Comparison of ENCODE assay signal across 21 mouse cellular contexts in the genomic region with DNA sequence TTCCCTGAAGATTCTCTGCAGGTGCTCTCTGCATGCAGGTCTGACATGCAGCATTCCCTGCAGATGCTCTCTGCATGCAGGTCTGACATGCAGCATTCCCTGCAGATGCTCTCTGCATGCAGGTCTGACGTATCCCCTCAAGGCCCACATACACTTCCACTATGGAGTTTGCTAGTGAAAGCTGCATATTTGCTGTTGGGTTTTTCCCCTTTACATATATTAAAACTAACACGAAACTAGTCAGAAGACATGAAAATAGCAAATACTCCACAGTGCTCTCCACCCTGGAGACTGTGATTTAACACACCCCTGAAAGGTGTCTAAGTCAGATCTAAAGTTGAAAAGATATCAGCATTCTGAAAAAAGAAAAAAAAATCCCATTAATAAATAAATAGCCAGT. TPM values are rescaled to one million over a fixed set of nuclear protein-coding genes. Genes with fewer than 3 reads are reported as not detected.
DNase-seq lines count a peak whose midpoint lies in the region; ATAC-seq lines count a peak whose summit lies in the region.
"Had no signal": no experiment of that assay in that cellular context is flagged by ENCODE, and none has a peak within 500 bp of the region (broad histone marks: within the 10 kb centered on the region; RNA-seq: fewer than 3 reads in every experiment).

No protein-coding gene starts in this region.

- H3K4me3 ChIP-seq in forebrain, embryonic 13.5 days: no peak overlapping the region
- H3K4me3 ChIP-seq in forebrain, embryonic 10.5 days: no peak overlapping the region
- no peak overlapping the region for H3K4me3 ChIP-seq in limb, embryonic 13.5 days
- H3K4me3 ChIP-seq in limb, embryonic 10.5 days: no peak overlapping the region
- no peak overlapping the region for H3K4me3 ChIP-seq in neural tube, embryonic 12.5 days
- H3K4me3 ChIP-seq: embryonic facial prominence, embryonic 13.5 days; gastrocnemius, adult 2 months; heart, embryonic 13.5 days had no signal

- no peak for ATAC-seq in forebrain, embryonic 13.5 days
- no peak for ATAC-seq in limb, embryonic 13.5 days (ENCODE audit: low FRiP score, low read depth)
- ATAC-seq in neural tube, embryonic 12.5 days (ENCODE audit: low FRiP score, low read depth): no peak
- ATAC-seq: forebrain, embryonic 14.5 days; hindbrain, postnatal 0 days; Patski had no signal

- no peak overlapping the region for H3K9ac ChIP-seq in forebrain, embryonic 13.5 days
- 0 out of 2 replicates have a peak overlapping the region, but pooled peaks have one; percentile 13 for H3K9ac ChIP-seq in limb, embryonic 13.5 days
- no peak overlapping the region for H3K9ac ChIP-seq in neural tube, embryonic 12.5 days
- H3K9ac ChIP-seq: embryonic facial prominence, embryonic 13.5 days; heart, embryonic 13.5 days had no signal

- DNase-seq in forebrain, embryonic 10.5 days (ENCODE audit: extremely low spot score, low spot score): no peak
- no peak for DNase-seq in limb, embryonic 10.5 days (ENCODE audit: low spot score)
- no peak for DNase-seq in neural tube, embryonic 10.5 days (ENCODE audit: extremely low spot score, low spot score)
- DNase-seq in retina, embryonic 14.5 days (ENCODE audit: low spot score): no peak
- no peak for DNase-seq in layer of hippocampus, adult 9-11 months
- DNase-seq: adrenal gland, adult 2 months; adrenal gland, postnatal 25 days; cerebellum, adult 18-20 months; cerebellum, adult 9-11 months; cerebellum, postnatal 36 days; gastrocnemius, adult 2 months; gastrocnemius, postnatal 25 days; heart, postnatal 36 days had no signal

- 76% methylated on average over 2 of the region's 2 CpGs for WGBS in forebrain, embryonic 13.5 days
- whole genome bisulfite sequencing in forebrain, embryonic 10.5 days: 87% methylated on average over 2 of the region's 2 CpGs
- WGBS in limb, embryonic 13.5 days: 73% methylated on average over 2 of the region's 2 CpGs
- 91% methylated on average over 2 of the region's 2 CpGs for WGBS in limb, embryonic 10.5 days
- WGBS in neural tube, embryonic 12.5 days: 76% methylated on average over 2 of the region's 2 CpGs

- 0 out of 2 replicates have a peak overlapping the region, but pooled peaks have one; percentile 11 for H3K4me2 ChIP-seq in forebrain, embryonic 13.5 days
- peak overlapping the region; percentile 7; the same call in 1 of the 2 replicates for H3K4me2 ChIP-seq in limb, embryonic 13.5 days (replicated peaks)
- peak overlapping the region; percentile 28 for H3K4me2 ChIP-seq in neural tube, embryonic 12.5 days (replicated peaks)
- H3K4me2 ChIP-seq: heart, embryonic 13.5 days had no signal

- no peak overlapping the region for H3K27ac ChIP-seq in forebrain, embryonic 13.5 days
- no peak overlapping the region for H3K27ac ChIP-seq in forebrain, embryonic 10.5 days
- H3K27ac ChIP-seq in limb, embryonic 13.5 days: no peak overlapping the region
- no peak overlapping the region for H3K27ac ChIP-seq in limb, embryonic 10.5 days
- H3K27ac ChIP-seq in neural tube, embryonic 12.5 days: no peak overlapping the region
- H3K27ac ChIP-seq: embryonic facial prominence, embryonic 13.5 days; gastrocnemius, adult 2 months; heart, embryonic 13.5 days; hindbrain, postnatal 0 days had no signal

- H3K27me3 ChIP-seq in forebrain, embryonic 13.5 days: no peaks in the 10 kb centered on the region
- H3K27me3 ChIP-seq in forebrain, embryonic 10.5 days (ENCODE audit: poor library complexity, severe bottlenecking): 0 out of 2 replicates have a peak, but pooled peaks cover 3% of the 10 kb centered on the region
- H3K27me3 ChIP-seq in limb, embryonic 13.5 days: no peaks in the 10 kb centered on the region
- H3K27me3 ChIP-seq in limb, embryonic 10.5 days (ENCODE audit: low read depth, poor library complexity, severe bottlenecking): no peaks in the 10 kb centered on the region
- H3K27me3 ChIP-seq in neural tube, embryonic 12.5 days (replicated peaks): no peaks in the 10 kb centered on the region
- H3K27me3 ChIP-seq: embryonic facial prominence, embryonic 13.5 days; heart, embryonic 13.5 days; Patski had no signal

- H3K9me3 ChIP-seq in forebrain, embryonic 13.5 days (replicated peaks): no peaks in the 10 kb centered on the region
- H3K9me3 ChIP-seq in forebrain, embryonic 10.5 days: no peaks in the 10 kb centered on the region
- H3K9me3 ChIP-seq in limb, embryonic 13.5 days: no peaks in the 10 kb centered on the region
- no peaks in the 10 kb centered on the region for H3K9me3 ChIP-seq in limb, embryonic 10.5 days (replicated peaks)
- no peaks in the 10 kb centered on the region for H3K9me3 ChIP-seq in neural tube, embryonic 12.5 days
- H3K9me3 ChIP-seq: embryonic facial prominence, embryonic 13.5 days; heart, embryonic 13.5 days had no signal

- peaks cover 34% of the 10 kb centered on the region for H3K4me1 ChIP-seq in forebrain, embryonic 13.5 days
- peaks cover 30% of the 10 kb centered on the region for H3K4me1 ChIP-seq in forebrain, embryonic 10.5 days
- peaks cover 39% of the 10 kb centered on the region for H3K4me1 ChIP-seq in limb, embryonic 13.5 days
- peaks cover 15% of the 10 kb centered on the region for H3K4me1 ChIP-seq in limb, embryonic 10.5 days
- H3K4me1 ChIP-seq in neural tube, embryonic 12.5 days: peaks cover 21% of the 10 kb centered on the region

- 0 out of 2 replicates have a peak, but pooled peaks cover 1% of the 10 kb centered on the region for H3K36me3 ChIP-seq in forebrain, embryonic 13.5 days (ENCODE audit: poor library complexity, severe bottlenecking)
- H3K36me3 ChIP-seq in forebrain, embryonic 10.5 days (replicated peaks): peaks cover 9% of the 10 kb centered on the region; the same call in 1 of the 2 replicates
- no peaks in the 10 kb centered on the region for H3K36me3 ChIP-seq in limb, embryonic 13.5 days
- H3K36me3 ChIP-seq in limb, embryonic 10.5 days: peaks cover 6% of the 10 kb centered on the region; the same call in 1 of the 2 replicates
- no peaks in the 10 kb centered on the region for H3K36me3 ChIP-seq in neural tube, embryonic 12.5 days
- H3K36me3 ChIP-seq: embryonic facial prominence, embryonic 13.5 days; heart, embryonic 13.5 days had no signal

RNA-seq across cellular contexts. Expression of gene Prdm2, which starts 2.8 kb away (rescaled TPM):
- 17.6 and 18.6 TPM in 2 replicates for polyA plus RNA-seq in forebrain, embryonic 13.5 days (2015; fragmentation: Nextera tagmentation; extraction: Ambion mirVana)
- polyA plus RNA-seq in forebrain, embryonic 10.5 days (2016; fragmentation: Nextera tagmentation; extraction: Ambion mirVana): 15.2 and 16.0 TPM in 2 replicates
- polyA plus RNA-seq in limb, embryonic 13.5 days (2015; fragmentation: Nextera tagmentation; extraction: Ambion mirVana): 17.4 and 18.0 TPM in 2 replicates
- 15.4 and 18.3 TPM in 2 replicates for polyA plus RNA-seq in limb, embryonic 10.5 days (2016; fragmentation: Nextera tagmentation; extraction: Ambion mirVana)
- polyA plus RNA-seq in neural tube, embryonic 12.5 days (2016; fragmentation: Nextera tagmentation; extraction: Ambion mirVana): 19.0 and 20.0 TPM in 2 replicates
